Mouse (Mus musculus): Measurements from ENCODE around the gene Cpne4. TPM values are rescaled to one million over a fixed set of nuclear protein-coding genes. Genes with fewer than 3 reads are reported as not detected.

Cpne4 gene
- polyA plus RNA-seq, 1 experiment, result not detected

DNA sequence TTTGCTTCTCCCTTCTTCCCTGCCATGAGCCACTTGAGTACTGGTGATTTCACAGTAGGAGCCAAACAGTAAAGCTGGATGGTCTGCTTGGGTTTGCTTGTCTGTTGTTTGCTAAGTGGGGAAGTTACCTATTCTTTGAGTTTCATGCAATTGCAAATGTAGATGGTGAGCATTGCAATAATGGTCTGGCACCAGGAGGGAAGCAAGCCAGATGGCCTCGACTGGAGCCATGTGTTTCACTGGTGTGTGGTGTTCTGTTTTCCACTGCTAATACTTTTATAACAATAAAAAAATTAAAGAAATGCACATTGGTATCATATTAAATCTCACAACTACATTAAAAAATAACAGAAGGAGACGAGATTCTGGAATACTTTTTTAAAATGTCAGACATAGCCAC is 502.6 kb downstream of the Cpne4 start:
- H3K4me3 ChIP-seq (replicated peaks), result no peak overlapping the region
- H3K4me1 ChIP-seq, result peaks cover 14% of the 10 kb centered on the region
- H3K27me3 ChIP-seq (replicated peaks), result peaks cover 5% of the 10 kb centered on the region
- TF ChIP-seq FLI1 (IDR thresholded peaks at IDR 0.05; ENCODE audit: low read length), result no peak
- TF ChIP-seq GATA1 (IDR thresholded peaks at IDR 0.05; ENCODE audit: borderline replicate concordance, low read length), result no peak
- H3K9me3 ChIP-seq, result no peaks in the 10 kb centered on the region
- peaks cover under 1% of the 10 kb centered on the region for H3K36me3 ChIP-seq (replicated peaks; ENCODE audit: low read length)

GRCm38 (mm10) chr9:105050257-105050656 is 503.2 kb downstream of the Cpne4 start:
- peaks cover 5% of the 10 kb centered on the region for H3K27me3 ChIP-seq (replicated peaks)
- H3K9me3 ChIP-seq, result no peaks in the 10 kb centered on the region
- peaks cover 19% of the 10 kb centered on the region for H3K4me1 ChIP-seq
- peaks cover 6% of the 10 kb centered on the region for H3K36me3 ChIP-seq (replicated peaks; ENCODE audit: low read length)
- H3K4me3 ChIP-seq (replicated peaks), result no peak overlapping the region
- TF ChIP-seq FLI1 (IDR thresholded peaks at IDR 0.05; ENCODE audit: low read length) (no peak), GATA1 (IDR thresholded peaks at IDR 0.05; ENCODE audit: borderline replicate concordance, low read length) (no peak)

- H3K27me3 ChIP-seq (replicated peaks), result peaks cover 3% of the 10 kb centered on the region
- TF ChIP-seq GATA1 (IDR thresholded peaks at IDR 0.05; ENCODE audit: borderline replicate concordance, low read length) (no peak), FLI1 (IDR thresholded peaks at IDR 0.05; ENCODE audit: low read length) (peak; percentile 71; the same call in 1 of the 2 replicates)
Observed at GRCm38 (mm10) chr9:105053147-105053557, 506.1 kb downstream of the Cpne4 start, which contains the start of gene Mrpl3. Mrpl3 (plus strand) TSS chr9:105053239.

DNA sequence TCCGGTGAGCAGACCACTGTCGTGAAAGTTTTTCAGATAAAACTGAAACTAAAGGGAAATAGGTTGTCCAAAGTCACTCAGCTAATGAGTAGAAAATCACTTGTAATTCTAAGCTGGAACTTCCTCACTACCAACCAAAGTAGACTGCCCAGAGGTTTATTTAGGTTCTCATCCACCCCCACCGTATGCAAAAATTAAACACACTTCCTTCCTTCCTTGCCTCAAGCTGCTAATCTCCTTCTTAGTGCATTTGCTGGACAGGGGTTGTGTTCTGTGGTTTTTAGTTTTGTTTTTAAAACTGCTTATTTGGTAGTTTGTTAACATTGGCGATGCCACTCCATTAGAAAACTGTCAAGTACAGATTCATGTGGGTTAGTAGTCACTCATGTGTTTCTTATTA is 506.7 kb downstream of the Cpne4 start:
- peak overlapping the region; percentile 94 for H3K4me3 ChIP-seq (replicated peaks)
- peaks cover 17% of the 10 kb centered on the region for H3K4me1 ChIP-seq
- H3K9me3 ChIP-seq, result no peaks in the 10 kb centered on the region
- peaks cover 3% of the 10 kb centered on the region for H3K27me3 ChIP-seq (replicated peaks)
- peaks cover 41% of the 10 kb centered on the region for H3K36me3 ChIP-seq (replicated peaks; ENCODE audit: low read length)
- TF ChIP-seq GATA1 (IDR thresholded peaks at IDR 0.05; ENCODE audit: borderline replicate concordance, low read length), result no peak
- no peak for TF ChIP-seq FLI1 (IDR thresholded peaks at IDR 0.05; ENCODE audit: low read length)

More at GRCm38 (mm10) chr9:105053147-105053557, 506.1 kb downstream of the Cpne4 start, which contains the start of gene Mrpl3:
- Histone ChIP-seq H3K9me3 (no peaks in the 10 kb centered on the region), H3K4me3 (replicated peaks) (peak within 1 kb of the TSS; percentile 94), H3K4me1 (peaks cover 22% of the 10 kb centered on the region), H3K36me3 (replicated peaks; ENCODE audit: low read length) (peaks cover 35% of the 10 kb centered on the region)

GRCm38 (mm10) chr9:105069106-105069505 is 522.0 kb downstream of the Cpne4 start:
- Histone ChIP-seq H3K4me3 (replicated peaks) (no peak overlapping the region), H3K36me3 (replicated peaks; ENCODE audit: low read length) (peaks cover 98% of the 10 kb centered on the region), H3K4me1 (peaks cover 29% of the 10 kb centered on the region), H3K9me3 (no peaks in the 10 kb centered on the region), H3K27me3 (replicated peaks) (no peaks in the 10 kb centered on the region)
- no peak for TF ChIP-seq FLI1 (IDR thresholded peaks at IDR 0.05; ENCODE audit: low read length)
- TF ChIP-seq GATA1 (IDR thresholded peaks at IDR 0.05; ENCODE audit: borderline replicate concordance, low read length), result no peak

DNA sequence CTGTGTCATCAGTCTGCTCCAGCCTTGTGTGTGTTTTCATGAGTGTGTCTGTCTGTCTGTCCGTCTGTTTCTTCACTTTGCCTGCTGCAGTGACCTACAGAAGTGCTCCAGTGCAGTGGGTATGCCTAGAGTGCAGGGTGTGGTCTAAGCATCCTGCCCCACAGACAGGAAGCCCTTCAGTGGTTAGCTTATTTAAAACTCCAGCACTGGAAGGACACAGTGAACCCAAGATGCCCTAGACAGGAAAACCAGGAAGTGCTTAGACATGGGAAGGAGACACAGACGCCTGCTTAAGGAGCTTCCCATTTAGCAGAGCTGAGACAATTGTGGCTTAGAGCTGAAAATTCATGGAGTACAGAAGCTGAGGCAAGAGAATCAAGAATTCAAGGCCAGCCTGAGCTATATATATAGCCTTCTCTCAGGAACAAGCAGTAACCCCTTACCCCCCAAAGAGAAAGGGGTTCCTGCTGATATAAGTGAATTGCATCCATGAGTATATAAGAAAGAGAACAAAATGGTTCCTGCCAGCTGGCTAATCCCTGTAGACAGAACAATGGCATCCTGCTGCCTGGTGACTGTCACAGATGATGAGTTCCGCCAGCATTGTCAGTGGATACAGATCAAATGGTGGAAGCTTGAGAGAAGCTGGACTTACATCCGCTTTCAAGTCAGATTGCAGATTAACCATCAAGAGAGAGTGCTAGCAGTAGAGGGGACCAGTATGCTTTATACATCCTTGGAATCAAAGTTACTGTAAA is 526.1 kb downstream of the Cpne4 start:
- H3K4me3 ChIP-seq (replicated peaks), result peak overlapping the region; percentile 51
- no peaks in the 10 kb centered on the region for H3K9me3 ChIP-seq
- H3K36me3 ChIP-seq (replicated peaks; ENCODE audit: low read length), result peaks cover 97% of the 10 kb centered on the region
- no peaks in the 10 kb centered on the region for H3K27me3 ChIP-seq (replicated peaks)
- peaks cover 29% of the 10 kb centered on the region for H3K4me1 ChIP-seq
- TF ChIP-seq FLI1 (IDR thresholded peaks at IDR 0.05; ENCODE audit: low read length) (no peak), GATA1 (IDR thresholded peaks at IDR 0.05; ENCODE audit: borderline replicate concordance, low read length) (no peak)

GRCm38 (mm10) chr9:105074851-105075250 is 527.8 kb downstream of the Cpne4 start:
- H3K9me3 ChIP-seq, result no peaks in the 10 kb centered on the region
- peaks cover 98% of the 10 kb centered on the region for H3K36me3 ChIP-seq (replicated peaks; ENCODE audit: low read length)
- TF ChIP-seq GATA1 (IDR thresholded peaks at IDR 0.05; ENCODE audit: borderline replicate concordance, low read length) (no peak), FLI1 (IDR thresholded peaks at IDR 0.05; ENCODE audit: low read length) (no peak)
- peaks cover 25% of the 10 kb centered on the region for H3K4me1 ChIP-seq
- H3K4me3 ChIP-seq (replicated peaks), result no peak overlapping the region
- no peaks in the 10 kb centered on the region for H3K27me3 ChIP-seq (replicated peaks)

- no peaks in the 10 kb centered on the region for H3K27me3 ChIP-seq (replicated peaks)
- no peak overlapping the region for H3K4me3 ChIP-seq (replicated peaks)
- peaks cover 22% of the 10 kb centered on the region for H3K4me1 ChIP-seq
- TF ChIP-seq GATA1 (IDR thresholded peaks at IDR 0.05; ENCODE audit: borderline replicate concordance, low read length) (no peak), FLI1 (IDR thresholded peaks at IDR 0.05; ENCODE audit: low read length) (no peak)
- peaks cover 83% of the 10 kb centered on the region for H3K36me3 ChIP-seq (replicated peaks; ENCODE audit: low read length)
- H3K9me3 ChIP-seq, result no peaks in the 10 kb centered on the region
Observed at GRCm38 (mm10) chr9:105076756-105077424, 529.8 kb downstream of the Cpne4 start.

DNA sequence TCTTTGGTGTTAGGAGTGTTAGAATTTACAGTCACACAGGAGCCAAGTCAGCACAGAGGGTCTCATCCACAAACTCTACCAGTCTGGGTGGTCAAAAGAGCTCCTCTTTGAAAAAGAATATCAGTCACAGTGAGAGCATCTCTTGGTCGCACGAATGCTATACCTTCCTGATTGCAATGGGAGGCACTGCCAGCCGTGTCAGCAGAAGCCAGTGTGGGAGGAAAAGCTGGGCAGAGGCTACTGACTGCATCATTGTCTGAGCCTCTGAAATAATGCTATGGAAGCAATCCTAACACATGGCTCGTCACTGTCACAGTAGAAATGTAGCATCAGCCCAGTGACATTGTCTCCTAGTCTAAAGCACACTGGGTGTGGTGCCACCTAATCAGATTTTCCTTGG is 531.4 kb downstream of the Cpne4 start:
- Histone ChIP-seq H3K36me3 (replicated peaks; ENCODE audit: low read length) (peaks cover 68% of the 10 kb centered on the region), H3K27me3 (replicated peaks) (no peaks in the 10 kb centered on the region), H3K9me3 (no peaks in the 10 kb centered on the region), H3K4me3 (replicated peaks) (no peak overlapping the region), H3K4me1 (peaks cover 6% of the 10 kb centered on the region)
- TF ChIP-seq FLI1 (IDR thresholded peaks at IDR 0.05; ENCODE audit: low read length) (no peak), GATA1 (IDR thresholded peaks at IDR 0.05; ENCODE audit: borderline replicate concordance, low read length) (no peak)

DNA sequence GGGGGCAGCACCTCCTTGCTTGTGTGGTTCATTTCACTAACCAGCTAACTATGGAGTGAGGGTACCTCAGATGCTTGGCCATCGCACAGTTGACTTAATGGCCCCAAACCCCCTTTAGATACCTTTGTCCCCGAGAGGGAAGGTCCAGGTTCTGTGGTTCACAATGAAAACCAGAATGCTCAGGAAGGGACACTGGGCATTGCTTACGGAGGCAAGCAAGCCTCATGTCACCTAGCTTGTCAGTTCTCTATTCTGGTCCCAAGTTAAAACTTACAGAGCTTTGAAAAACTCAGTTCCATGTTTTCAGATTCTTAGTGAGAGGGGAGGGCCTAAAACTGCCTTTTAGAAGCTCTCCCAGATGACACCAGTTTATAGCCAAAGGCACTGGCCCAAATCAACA is 533.2 kb downstream of the Cpne4 start:
- H3K36me3 ChIP-seq (replicated peaks; ENCODE audit: low read length), result peaks cover 50% of the 10 kb centered on the region
- TF ChIP-seq GATA1 (IDR thresholded peaks at IDR 0.05; ENCODE audit: borderline replicate concordance, low read length) (no peak), FLI1 (IDR thresholded peaks at IDR 0.05; ENCODE audit: low read length) (no peak)
- H3K9me3 ChIP-seq, result no peaks in the 10 kb centered on the region
- H3K4me1 ChIP-seq, result peaks cover 3% of the 10 kb centered on the region; the same call in 1 of the 2 replicates
- H3K27me3 ChIP-seq (replicated peaks), result no peaks in the 10 kb centered on the region
- H3K4me3 ChIP-seq (replicated peaks), result no peak overlapping the region

Other genes starting within 250 kb of the Cpne4 start
- 0.35 TPM in 1 of 2 replicates, not detected in the other for gene Acpp, start 209.5 kb upstream of the Cpne4 start, polyA plus RNA-seq (2012; ENCODE audit: insufficient read depth, low replicate concordance)

Measured in megakaryocyte, embryonic 14.5 days (primary cell).